Mouse (Mus musculus) thymus, adult 18-20 months (tissue): ENCODE results near the gene Spats1.
A peak's percentile ranks its signal among the peaks of the same experiment; 100 is the strongest.
"Not testable (repeated sequence)": the region's sequence is repeated elsewhere in the genome, so short reads cannot be mapped to it uniquely, and the experiment has no call there.

Source experiments
- DNase-seq, 2 experiments: peaks; one replicate each; pipeline ENCODE4 v3.0.0; 2022; ENCODE audit warnings: mixed read lengths in 2 of 2

The Spats1 gene

GRCm38 (mm10) chr17:45488321-45489254 is 13.4 kb upstream of the Spats1 start:
- DNase-seq: peak; percentile 81 to 90

DNA sequence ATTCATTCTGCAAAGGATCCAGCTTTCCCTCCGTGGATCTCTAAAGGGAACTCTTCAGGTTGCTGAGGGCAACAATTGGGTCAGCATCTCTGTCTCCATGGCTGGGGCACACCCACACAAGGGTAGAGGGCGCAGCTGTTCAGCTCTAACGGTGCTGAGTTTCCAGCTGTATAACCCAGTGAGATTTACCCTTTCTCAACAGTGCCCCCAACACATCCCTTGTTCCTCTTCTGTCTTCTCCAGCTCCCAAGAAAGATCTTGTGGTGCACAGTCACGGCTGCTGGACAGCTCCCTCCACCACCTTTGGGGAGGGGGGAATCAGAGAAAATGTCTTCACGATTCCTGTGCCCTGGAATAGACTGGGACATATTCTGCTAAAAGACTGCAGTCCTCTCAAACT is 12.0 kb upstream of the Spats1 start:
- peak; percentile 57 to 75 for DNase-seq

DNA sequence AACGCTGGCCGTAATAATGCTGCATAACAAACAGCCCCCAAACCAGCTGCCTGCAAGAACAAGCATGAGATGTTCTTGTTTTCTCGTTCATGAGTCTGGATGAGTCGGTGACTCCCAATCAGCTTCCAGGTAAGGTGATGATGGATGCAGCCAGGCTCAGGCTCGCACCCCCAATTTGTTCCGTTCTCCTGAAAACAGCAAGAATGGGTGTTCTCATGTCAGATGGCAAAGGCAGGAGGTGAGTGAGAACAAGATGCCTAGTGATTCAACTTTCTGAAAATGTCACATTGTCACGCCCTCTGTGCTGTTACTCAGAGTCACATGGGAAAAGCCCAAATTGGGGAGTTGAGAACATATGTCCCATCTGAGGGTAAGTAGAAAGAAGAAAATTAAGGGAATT is 10.4 kb upstream of the Spats1 start:
- no peak for DNase-seq

DNA sequence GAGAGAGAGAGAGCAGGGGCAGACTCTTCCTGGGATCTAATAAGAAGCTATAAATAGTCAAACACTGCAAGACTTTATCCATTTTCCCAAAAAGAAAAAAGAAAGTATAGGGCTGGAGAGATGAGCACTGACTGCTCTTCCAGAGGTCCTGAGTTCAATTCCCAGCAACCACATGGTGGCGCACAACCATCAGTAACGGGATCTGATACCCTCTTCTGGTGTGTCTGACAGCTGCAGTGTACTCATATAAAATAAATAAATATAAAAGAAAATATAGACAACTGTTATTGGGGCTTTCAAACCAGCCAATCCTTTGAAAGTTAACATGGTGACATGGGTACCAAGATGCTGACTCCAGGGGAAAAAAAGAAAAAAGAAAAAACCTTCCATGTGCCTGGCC is 5.2 kb upstream of the Spats1 start:
- peak in 1 of 2 experiments; percentile 41 for DNase-seq

DNA sequence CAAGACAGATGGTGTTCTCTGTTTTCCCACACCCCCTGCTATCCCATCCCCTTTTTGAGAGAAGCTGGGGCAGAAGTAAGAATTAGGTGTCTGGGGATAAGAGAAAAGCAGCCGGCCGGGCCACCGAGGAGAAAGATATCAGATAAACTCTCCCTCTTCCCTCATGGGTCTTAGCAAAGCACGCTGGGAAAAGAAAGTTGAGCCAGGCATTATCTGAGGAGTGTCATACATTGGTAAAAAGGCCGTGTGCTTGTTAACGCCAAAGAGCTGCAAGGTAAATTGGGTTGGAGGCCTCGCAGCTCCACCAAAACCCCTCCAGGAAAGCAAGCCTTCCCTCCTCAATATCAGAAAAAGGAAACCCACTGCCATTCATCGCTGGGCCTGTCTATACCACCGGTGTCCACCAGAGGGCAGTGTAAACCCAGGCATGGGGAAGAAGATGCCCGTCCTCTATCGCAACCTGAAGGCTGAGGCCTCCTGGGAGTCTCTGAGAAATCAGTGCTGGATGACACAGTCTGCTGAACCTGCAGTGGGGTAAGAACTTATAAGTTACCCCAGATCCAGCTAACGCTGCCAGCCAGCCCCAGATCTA is 3.1 kb upstream of the Spats1 start:
- DNase-seq: peak; percentile 63 to 72

- DNase-seq: no peak
Observed at GRCm38 (mm10) chr17:45474146-45474545, 1.1 kb downstream of the Spats1 start.

DNA sequence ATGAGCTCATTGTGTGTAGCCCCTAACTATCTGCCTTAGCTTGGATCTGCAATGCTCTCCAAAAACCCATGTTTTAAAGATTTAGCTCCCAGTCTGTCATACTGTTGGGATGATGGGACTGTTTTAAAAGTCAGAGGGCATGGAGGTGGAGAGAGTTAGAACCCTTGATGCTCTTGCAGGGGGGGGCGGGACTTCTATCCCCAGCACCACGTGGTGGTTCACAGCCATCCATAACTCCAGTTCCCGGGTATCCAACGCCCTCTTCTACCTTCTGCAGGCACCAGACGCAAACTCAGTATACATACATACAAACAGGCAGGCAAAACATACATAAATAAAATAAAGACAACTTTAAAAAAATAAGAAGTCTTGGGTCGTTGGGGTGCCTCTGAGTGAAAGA is 1.5 kb downstream of the Spats1 start:
- DNase-seq: no peak

GRCm38 (mm10) chr17:45470726-45471125 is 4.5 kb downstream of the Spats1 start:
- no peak for DNase-seq

DNA sequence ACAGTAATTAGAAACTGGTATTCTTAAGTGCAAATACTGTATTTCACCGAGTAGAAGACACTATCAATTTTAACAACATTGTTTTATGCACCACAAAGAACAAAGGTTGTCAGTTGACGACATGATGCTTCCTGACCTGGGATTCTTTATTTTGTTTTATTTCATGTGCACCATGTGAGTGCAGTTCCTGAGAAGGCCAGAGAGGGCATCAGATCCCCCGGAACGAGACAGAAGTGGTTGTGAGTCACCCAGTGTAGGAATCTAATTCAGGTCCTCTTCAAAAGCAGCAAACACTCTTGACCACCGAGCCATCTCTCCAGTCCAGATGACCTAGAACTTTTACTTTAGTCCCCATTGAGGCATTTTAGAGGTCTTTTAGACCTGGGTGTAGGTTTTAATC is 6.9 kb downstream of the Spats1 start:
- no peak for DNase-seq

GRCm38 (mm10) chr17:45466701-45467100 is 8.5 kb downstream of the Spats1 start:
- no peak for DNase-seq

DNA sequence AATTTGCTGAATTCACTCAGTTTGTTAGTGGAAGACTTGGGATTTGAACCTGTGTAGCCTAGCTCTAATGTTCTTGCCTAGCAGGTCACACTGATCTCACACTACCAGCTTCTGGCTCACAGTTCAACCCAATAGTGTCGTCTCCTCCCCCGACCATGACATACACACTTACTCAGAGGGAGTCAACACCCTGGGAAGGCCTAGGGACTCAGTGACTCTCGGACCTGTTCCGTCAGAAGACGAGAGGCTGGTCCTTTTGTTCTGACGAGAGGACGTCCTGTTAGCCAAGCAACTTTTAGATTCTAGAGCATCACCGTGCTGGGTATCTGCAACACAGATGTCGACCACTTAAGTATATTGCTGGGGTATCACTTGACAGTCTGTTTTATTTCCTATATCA is 11.0 kb downstream of the Spats1 start:
- DNase-seq: no peak

DNA sequence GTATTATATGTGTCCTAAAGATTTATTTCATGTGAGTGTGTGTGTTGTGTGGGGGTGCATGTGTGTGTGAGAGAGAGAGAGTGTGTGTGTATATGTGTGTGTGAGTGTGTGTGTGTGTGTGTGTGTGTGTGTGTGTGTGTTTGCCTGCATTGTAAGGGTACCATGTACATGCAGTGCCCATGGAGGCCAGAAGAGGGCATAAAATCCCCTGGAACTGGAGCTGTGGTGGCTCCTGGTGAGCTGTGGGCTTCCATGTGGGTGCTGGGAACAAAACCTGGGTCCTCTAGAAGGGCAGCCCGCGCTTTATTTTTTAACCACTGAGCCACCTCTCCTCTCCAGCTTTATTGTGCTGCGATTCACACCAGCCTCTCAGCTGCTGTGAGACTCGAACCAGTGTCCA is 12.7 kb downstream of the Spats1 start:
- no peak for DNase-seq

- DNase-seq: no peak
Observed at GRCm38 (mm10) chr17:45459062-45459461, 16.2 kb downstream of the Spats1 start.

- no peak for DNase-seq
Observed at GRCm38 (mm10) chr17:45458516-45458915, 16.7 kb downstream of the Spats1 start.

DNA sequence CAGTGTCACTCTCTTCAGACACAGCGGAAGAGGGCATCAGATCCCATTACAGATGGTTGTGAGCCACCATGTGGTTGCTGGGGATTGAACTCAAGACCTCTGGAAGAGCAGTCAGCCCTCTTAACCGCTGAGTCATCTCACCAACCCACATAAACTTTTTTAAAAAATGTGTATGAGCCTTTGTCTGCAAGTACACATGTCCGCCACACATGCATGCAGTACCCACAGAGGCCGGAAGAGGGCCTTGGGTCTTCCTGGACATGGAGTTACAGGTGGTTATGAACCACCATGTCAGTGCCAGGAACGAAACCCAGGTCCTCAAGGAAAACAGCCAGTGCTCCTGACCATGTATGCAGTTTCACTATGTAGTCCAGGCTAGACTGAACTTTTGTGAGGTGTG is 17.7 kb downstream of the Spats1 start:
- no peak for DNase-seq

GRCm38 (mm10) chr17:45456260-45457152 is 18.7 kb downstream of the Spats1 start:
- DNase-seq: no peak

DNA sequence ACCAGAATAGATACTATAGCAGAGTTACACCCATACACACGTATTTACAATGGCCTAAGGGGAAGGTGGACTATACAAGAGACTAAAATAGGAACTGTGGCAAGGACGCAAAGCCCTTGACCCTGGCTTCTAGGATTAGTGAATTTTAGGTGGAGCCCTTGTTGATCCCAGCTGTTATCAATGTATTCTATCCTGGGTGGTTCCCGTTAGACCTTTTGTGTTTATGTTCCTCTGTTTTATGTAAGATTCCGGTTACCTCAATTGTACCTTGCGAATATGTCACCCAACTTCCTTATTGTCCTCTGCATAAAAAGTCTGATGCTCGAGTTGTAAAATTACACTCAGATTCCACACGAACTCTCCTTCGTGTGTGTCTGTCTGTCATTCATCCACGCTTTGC is 19.4 kb downstream of the Spats1 start:
- not testable (repeated sequence) for DNase-seq

DNA sequence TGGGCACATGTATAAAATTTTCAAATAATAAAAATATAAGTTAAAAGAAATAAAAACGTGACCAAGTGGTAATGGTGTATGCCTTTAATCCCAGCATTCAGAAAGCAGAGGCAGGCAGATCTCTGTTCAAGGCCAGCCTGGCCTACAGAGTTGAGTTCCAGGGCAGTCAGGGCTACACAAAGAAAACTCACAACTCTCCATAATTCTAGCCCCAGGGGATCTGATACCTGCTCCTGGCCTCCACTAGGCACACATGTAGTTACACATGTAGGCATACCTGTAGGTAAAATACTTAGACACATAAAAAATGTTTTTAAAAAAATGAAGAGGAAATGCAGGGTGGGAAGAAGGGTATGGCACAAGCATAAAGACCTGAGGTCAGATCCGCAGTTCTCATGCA is 20.4 kb downstream of the Spats1 start:
- DNase-seq: no peak

- DNase-seq: no peak
Observed at GRCm38 (mm10) chr17:45452271-45452670, 22.9 kb downstream of the Spats1 start.

- no peak for DNase-seq
Observed at GRCm38 (mm10) chr17:45450153-45450552, 25.1 kb downstream of the Spats1 start.

DNA sequence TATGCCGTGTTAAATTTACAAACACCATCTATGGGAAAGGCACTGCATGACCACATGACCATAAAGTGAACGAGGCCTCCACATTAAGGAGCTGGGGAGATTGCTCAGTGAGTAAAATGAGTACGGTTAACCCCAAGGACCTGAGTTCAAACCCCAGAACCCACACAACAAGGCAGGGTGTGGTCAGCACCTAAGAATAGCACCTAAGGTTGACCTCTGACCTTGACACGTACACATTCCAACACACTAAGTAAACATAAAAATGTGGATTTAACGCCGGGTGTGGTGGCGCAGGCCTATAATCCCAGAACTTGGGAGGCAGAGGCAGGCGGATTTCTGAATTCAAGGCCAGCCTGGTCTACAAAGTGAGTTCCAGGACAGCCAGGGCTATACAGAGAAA is 25.6 kb downstream of the Spats1 start:
- no peak for DNase-seq

- no peak for DNase-seq
Observed at GRCm38 (mm10) chr17:45447063-45447462, 28.2 kb downstream of the Spats1 start.

GRCm38 (mm10) chr17:45445923-45446322 is 29.3 kb downstream of the Spats1 start:
- no peak for DNase-seq
